Mouse (Mus musculus) 416B (cell line): ENCODE data around the gene Agrn.
A peak's percentile ranks its signal among the peaks of the same experiment; 100 is the strongest.
"Not testable (repeated sequence)": the region's sequence is repeated elsewhere in the genome, so short reads cannot be mapped to it uniquely, and the experiment has no call there.

ENCODE experiments used
- DNase-seq: peaks from one replicate; pipeline ENCODE4 v3.0.0; 2011; ENCODE audit warnings: low read depth

Agrn gene

GRCm38 (mm10) chr4:156154771-156155170 is 42.5 kb downstream of the Agrn start:
- DNase-seq: no peak

- not testable (repeated sequence) for DNase-seq
These were observed 46.4 kb downstream of the Agrn start for GRCm38 (mm10) chr4:156150887-156151286.

GRCm38 (mm10) chr4:156136285-156137100 is 60.8 kb downstream of the Agrn start:
- no peak for DNase-seq

- no peak for DNase-seq
These were observed 61.5 kb downstream of the Agrn start for GRCm38 (mm10) chr4:156135801-156136200.

- no peak for DNase-seq
These were observed 62.2 kb downstream of the Agrn start for GRCm38 (mm10) chr4:156135112-156135511.

GRCm38 (mm10) chr4:156133943-156134605 is 63.2 kb downstream of the Agrn start:
- DNase-seq: no peak

- DNase-seq: no peak
These were observed 64.0 kb downstream of the Agrn start for GRCm38 (mm10) chr4:156133334-156133733.

GRCm38 (mm10) chr4:156130940-156131339 is 66.3 kb downstream of the Agrn start:
- DNase-seq: no peak

GRCm38 (mm10) chr4:156130436-156130835 is 66.9 kb downstream of the Agrn start, which contains the start of gene Rnf223:
Gene Rnf223, plus strand, starts transcription at chr4:156130513.
- DNase-seq: no peak

GRCm38 (mm10) chr4:156128746-156129145 is 68.5 kb downstream of the Agrn start:
- no peak for DNase-seq

GRCm38 (mm10) chr4:156126841-156127240 is 70.4 kb downstream of the Agrn start:
- DNase-seq: peak; percentile 50

GRCm38 (mm10) chr4:156125393-156125792 is 71.9 kb downstream of the Agrn start:
- no peak for DNase-seq

- no peak for DNase-seq
These were observed 73.2 kb downstream of the Agrn start for GRCm38 (mm10) chr4:156124077-156124476.
